Mouse (Mus musculus): Measurements from ENCODE around the gene Atg7. TPM values are rescaled to one million over a fixed set of nuclear protein-coding genes. Genes with fewer than 3 reads are reported as not detected.

Gene Atg7
- total RNA-seq, 2 experiments from 2014 or later: 7.9 to 9.0 TPM

DNA sequence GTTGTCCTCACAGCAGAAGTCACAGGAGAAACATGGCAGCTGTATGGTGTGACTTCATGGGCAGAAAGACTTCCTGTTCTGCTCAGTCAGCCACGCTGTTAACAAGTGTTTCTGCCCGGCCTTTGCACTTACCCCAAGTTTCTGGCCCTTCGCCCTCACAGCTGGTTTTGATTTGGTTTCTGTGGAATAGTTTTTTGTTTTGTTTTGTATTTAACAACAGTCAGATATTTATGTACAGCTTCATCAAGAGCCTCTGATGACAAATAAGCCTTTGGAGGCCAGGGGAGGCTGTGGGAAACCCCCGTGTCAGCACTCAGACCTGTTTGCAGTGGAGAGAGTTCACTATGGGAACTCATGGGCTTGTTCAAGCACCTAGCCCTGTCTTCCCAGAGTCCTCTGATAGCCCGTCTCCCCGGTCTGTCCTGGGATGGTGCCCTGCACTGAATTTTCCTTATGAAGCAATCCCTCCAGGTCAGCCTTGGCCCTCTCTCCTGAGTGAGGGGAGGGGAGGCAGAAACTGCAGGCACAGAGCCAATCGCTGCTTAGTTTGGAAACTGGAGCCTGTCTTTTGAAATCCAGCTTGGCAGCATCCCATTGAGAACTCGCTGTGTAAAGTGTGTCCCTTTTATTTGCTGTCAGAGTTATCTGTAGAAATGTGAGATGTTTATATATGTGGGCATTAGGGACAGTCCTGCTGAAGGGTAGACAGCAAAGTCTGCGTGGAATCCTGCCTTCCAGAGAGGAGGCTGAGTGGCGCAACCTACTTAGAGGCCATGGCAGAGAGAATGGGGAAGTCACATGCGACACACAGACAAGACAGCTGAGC lies 138.7 kb downstream of the Atg7 start:
- DNase-seq (ENCODE audit: low spot score): peak; percentile 92

DNA sequence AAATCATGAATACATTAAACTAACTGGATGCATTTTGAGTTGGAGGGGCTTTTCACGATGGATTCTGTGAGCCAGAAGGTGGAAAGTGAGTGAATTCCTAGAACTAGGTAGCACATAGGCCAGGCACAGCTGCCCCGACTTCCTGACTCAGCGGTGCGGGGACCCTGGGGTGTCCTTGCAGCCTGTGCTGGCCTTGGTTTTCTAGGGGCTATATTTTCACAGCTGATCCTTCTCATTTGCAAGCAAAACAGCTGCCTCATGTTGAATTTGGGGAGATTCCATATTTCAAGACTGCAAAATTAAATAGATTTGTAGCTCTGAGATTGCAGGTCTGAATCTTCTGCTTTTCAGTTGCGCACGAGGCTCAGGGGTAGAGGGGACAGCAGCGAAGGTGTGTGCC lies 139.6 kb downstream of the Atg7 start:
- no peak for DNase-seq (ENCODE audit: low spot score)

DNA sequence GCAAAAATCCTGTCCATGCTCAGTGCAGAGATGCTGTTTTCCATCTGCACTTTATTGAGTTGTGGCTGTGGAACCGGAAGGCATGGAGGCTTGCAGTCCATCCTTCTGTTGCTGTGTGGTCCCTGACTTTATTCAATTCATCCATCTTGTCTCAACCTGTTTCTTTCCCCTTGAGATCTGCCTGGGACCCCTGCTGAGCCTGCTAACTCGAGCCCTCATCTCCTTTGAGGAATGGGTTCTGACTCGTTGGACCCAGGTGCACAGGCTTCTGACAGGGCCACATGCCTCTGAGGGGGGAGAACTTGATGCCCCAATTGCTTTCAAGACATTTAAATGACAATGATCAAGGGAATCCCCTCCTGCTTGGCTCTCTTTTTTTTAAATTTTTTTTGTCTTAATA lies 143.6 kb downstream of the Atg7 start:
- DNase-seq (ENCODE audit: low spot score): no peak

DNA sequence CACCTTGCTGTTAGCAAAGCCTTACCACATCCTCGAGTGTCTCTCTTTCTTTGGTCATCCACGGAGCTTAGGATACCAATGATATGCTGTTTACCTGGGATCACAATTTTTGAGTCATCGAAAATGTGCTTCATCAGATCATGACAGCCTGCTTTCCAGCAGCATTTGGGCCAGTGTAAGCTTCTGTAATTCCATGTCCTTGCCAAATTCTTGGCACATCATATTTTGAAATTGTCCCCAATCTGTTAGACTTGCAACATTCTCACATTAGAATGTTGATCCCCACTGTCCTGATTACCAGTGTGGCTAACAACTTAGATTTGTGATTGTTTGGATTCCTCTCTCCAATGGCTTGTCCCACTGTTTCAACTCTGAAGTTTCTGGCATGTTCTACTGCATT lies 144.7 kb downstream of the Atg7 start:
- DNase-seq (ENCODE audit: low spot score): no peak

DNA sequence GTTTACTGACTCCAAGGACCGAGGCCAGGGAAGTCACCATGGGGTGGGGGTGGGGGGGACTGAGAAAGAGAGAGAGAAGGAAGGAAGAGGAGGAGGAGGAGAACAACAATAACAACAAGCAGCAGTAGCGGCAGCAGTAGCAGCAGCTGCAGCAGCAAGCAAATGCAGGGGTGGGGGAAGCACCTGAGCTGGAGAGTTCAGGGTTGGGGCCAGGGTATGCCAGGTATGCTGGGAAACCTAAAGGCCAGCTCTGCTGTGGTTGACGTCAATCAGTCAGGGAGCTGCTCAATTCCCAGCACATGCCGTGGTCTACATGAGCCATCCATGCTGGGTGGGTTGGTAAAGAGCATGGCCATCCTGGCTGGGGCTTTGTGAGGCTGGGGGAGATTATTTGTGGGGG lies 145.8 kb downstream of the Atg7 start:
- no peak for DNase-seq (ENCODE audit: low spot score)

DNA sequence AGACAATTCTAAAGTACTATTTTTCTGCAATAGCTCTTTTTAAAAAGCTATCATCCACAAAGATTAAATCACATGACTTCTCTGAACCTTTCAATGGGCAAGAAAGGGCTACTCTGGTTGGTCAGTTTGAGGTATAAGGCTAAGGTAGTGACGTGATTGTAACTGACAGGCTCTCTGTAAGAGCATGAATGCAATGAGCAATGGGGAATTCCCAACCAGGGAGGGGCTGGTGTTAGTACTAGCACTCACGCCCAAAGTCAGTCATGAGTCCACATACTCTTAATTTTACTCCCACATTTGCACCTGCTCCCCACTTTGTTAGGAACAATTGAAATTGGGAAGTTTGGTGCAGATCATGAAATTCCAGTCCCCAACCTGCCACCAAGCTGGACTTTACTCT lies 147.2 kb downstream of the Atg7 start:
- no peak for DNase-seq (ENCODE audit: low spot score)

DNA sequence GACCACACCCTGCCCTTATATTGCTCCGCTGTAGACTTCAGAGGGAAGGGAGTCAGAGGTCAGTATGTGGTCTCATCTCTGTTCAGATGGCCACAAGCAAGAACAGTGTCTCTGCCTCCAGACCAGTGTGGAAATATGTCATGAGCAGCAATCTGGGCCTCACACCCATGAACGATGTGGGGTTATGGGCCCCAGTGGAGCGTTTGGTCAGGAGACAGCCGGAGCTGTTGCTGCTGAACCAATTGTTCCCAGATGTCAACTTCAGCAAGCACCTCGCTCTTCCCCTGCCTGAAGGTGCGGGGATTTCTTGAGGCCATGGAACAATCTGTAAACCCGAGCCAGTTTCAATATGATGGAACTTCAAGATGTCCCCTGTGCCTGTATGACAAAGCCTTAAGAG lies 148.0 kb downstream of the Atg7 start:
- no peak for DNase-seq (ENCODE audit: low spot score)

DNA sequence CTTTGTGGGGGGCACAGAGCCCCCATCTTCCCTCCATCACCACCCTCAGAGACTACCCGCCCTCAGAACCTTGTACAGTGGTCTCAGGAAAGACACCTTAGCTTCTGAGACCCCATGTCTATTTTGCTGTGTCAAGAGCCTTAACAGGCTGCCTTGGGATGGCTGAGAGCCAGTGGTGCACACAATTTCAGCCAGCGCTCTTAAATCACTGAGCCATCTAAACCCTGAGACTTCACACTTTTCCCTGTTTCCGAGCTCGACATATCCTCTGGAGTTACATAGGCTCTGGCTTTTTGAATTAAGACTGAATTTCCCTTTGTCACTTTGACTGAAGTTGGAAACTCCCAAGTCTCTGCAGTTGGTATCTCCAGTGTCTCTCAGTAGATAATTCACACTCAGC lies 148.9 kb downstream of the Atg7 start:
- no peak for DNase-seq (ENCODE audit: low spot score)

DNA sequence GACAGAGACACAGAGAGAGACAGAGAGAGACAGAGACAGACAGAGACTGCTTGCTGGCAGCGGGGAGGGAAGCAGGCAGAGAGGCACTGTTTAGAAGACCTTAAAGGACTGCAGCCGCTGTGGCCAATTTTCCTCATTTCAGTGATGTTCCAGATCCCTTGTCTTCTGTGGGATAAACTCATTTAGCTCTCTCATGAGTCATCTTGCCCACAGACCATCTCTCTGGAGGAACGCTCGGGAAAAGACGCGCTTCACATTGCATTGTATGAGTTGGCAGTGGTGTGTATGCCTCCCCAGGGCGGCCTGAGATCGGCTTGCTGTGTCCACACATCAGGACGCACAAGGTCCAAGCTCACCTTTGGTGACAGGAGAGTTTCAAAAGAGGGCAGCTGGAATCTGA lies 151.8 kb downstream of the Atg7 start:
- DNase-seq (ENCODE audit: low spot score): no peak

DNA sequence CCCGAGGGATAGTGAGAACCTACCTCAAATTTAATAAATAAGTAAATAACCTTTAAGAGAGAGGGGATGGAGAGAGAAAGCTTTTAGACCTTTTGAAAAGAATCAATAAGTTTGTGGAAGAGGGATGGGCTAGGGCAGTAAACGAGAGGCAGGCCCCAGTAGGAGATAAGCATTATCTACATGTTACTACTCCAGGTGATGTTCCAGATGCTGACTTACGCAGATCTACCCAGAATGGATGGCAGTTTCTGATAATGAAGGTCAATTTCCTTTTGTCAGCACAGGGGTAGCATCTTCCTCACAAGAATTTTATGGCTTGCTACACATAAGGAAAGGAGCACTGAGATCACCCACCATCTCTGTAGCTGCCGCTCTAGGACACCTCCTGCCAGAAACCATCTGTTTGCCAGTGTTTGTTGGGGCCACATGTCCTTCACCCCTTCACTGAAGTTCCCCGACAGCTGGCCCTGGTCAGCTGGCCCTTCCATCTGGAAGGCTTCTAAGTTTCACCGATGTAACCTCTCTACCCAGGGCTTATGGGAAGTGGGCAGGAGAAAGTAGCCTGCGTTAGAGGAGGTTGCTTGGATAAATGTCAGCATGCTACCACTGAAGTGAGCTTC lies 152.9 kb downstream of the Atg7 start:
- no peak for DNase-seq (ENCODE audit: low spot score)

DNA sequence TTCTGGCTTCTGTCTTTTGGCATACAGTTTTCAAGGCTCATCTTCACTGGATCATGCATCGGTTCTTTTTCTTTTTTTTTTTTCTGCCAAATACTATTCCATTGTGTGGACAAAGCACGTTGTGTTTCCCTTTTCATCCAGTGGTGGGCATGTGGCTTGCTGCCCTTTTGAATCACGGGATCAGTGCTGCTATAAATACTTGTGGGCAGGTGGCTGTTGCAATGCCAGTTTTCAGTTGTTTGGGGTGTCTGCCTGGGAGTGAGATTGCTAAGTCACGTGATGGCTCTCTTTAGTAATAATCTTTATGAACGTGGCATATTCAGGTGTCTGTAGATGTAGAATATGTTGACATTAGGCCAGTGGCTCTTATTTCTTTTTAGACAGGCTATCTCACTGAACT lies 155.0 kb downstream of the Atg7 start:
- DNase-seq (ENCODE audit: low spot score): no peak

DNA sequence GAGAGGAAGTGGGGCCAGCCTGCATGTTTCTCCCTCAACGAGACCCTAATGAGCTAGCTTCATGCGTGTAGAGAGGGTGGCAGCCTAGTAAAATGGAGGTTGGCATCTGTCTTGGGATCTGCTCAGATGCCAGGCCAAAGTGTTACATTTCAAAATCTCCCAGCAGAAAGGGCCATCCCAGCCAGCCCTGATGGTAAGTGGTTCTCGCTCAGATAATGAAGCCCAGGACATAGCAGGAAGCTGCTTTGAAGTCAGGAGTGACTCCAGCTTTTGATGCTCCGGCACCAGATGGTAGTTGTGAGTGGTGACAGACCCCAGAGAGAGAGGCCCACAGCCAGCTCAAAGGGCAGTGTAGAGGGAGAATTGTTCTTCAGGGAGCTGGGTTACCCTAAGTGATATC lies 155.8 kb downstream of the Atg7 start:
- DNase-seq (ENCODE audit: low spot score): no peak

DNA sequence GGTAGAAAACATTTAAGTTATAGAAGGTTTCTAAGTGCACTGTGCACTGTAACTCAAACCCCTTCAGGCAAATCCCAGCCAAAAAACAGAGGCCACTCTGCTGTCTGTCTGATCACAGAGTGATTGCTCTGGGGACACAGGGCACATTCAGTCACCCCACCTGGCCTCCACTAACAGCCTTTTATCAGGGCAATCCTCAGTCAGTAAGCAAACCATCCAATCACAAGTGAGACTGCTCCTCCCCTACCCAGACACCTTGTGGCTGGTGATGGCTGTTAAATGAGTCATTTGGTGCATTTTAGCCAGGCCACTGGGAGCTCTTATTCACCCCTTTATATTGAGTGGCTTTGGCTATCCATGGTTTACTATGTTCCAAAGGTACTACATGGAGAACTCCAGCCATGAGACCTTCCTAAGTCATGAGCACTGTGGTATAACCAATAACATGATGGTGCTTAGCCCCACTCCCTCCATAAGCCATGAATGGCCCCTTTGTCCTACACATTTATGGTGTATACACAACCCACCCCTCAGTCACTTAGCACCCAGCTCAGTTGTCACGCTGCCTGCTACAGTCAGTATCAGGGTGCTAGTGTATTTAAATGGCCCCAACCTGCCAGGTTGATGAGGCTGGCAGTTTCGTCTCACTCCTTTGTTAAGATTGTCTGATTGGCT lies 157.5 kb downstream of the Atg7 start:
- DNase-seq (ENCODE audit: low spot score): no peak

DNA sequence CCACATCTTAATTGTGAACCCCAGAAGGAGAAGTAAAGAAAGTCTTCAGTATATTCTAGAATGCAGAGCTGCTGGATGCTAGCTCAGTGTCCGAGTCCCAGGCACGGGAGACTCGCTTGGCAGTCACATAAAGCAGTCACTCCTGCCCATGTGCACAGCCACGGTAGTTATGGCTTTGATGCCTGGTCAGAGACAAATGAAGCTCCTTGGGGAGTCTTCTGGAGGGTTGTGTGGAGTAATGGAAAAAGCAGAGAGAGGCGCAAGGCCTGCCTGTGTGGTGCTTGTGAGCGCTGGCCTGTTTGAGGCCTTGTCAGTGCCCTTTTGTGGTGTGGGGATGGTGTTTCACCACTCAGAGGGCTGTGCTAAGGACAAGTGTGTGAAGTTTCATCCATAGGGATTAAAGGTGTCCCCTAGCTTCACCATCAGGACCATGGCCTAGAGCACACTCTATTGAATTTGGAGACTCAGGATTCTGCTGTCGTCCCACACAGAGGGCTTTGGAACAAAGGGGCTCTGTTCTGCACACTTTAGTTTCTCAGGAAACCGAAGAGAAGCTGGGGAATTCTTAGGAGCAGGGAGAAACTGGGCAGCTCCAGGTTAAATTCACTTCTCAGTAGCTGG lies 161.1 kb downstream of the Atg7 start:
- DNase-seq (ENCODE audit: low spot score): no peak

DNA sequence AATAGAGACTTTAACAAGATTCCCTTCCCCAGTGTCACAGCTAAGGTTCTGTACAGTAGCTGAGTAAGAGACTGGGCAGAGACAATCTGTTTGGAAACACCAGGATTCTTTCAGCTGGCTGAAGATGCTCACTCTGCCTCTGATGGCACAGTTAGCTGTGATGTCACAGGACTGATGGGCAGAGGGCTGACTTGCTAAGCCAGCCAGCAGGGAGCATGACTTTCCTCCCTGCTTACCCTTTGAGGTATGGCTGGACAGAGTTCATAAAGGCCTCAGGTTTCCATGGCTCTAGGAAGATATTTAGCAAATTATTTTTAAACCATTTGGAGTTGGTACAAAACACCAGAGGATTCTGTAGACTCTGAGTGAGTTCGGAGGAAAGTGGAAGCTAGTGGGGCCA lies 162.0 kb downstream of the Atg7 start:
- peak; percentile 74 for DNase-seq (ENCODE audit: low spot score)

DNA sequence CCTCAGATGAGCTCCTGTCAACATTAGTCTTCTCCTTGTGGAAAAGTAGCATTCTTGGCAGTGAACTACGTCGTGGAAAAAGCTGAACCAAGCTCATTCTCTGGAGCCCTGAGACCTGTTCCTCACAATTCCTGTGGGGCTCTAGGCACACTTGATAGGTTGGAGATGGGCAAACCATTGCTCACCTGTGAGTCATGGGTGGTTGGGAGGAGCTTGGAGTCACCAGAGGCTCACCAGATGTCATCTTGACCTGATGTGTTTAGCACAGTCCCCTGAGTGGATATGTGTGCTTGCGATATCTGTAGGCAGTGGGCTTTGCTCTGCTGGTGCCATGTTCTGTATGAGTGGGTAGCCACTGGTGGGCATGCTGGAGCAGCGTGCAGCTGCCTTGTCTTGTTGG lies 163.0 kb downstream of the Atg7 start:
- DNase-seq (ENCODE audit: low spot score): no peak

DNA sequence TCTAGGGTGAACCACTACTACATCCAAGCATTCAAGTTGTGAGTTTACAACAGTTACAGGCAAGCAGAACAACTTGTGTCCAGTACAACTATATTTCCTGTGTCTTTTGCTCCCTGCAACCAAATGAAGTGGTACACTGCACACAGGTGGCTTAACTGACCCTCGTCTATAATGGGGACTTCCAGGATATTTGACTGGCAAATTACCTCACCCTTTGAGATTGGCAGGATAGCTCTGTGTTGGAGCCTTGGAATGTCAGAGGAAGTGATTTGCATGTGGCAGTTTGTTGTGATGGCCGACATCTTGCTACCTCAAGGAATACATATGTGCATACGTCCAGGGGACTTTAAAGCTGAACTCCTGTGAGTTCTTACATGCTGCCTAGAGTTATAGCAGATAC lies 164.6 kb downstream of the Atg7 start:
- DNase-seq (ENCODE audit: low spot score): no peak

DNA sequence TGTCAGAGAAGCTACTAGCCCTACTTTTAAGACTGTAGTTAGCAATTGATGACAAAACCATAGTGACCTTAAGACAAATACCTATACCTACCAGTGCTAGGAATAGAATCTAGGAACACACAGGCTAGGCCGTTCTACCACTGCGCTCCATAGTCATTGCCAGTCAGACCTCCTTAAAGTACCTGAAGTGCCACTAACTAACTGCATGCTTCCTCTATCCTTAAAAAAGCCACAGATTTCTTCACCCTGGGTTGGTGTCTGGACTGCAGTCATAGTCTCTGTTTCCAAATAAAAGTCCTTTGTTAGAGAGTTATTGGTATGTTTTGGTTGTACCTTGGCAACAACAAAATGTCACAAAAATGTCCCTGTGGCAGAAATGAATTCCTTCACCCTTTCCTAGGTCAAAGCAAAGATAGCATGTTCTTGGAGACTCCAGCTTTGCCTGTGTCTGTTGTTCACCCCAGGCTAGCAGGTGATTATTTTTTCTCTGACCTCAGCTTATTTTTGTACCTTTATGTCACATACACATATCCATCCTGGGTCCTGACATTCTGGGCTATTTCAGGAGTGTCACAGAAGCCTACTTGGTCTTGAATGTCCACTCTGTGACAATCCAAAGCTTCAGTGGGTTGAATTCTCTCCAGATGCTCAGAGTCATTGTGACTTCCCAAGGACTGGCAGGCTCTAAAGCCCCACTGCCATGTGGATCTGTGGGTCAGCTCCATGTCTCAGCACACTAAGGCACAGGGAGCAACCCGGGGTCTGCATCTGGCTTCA lies 165.9 kb downstream of the Atg7 start:
- DNase-seq (ENCODE audit: low spot score): peak; percentile 55

DNA sequence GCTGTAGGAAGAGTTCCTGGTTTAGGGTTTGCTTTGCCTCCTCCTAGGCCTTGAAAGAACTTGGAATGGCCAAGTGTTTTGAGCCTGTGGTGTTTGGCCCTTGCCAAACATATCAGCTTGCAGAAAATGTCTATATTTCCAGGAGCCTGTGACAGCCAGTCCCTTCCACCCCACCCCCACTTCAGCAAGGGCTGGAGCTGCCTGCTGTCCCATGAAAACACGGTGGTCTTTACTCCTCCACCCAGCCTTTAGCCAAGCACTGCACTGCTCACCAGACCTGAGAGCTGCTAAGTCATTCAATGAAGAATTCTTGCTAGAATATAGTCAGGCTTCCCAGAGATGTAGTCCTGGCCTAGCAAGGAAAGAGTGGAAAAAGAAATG lies 166.5 kb downstream of the Atg7 start:
- peak; percentile 40 for DNase-seq (ENCODE audit: low spot score)

DNA sequence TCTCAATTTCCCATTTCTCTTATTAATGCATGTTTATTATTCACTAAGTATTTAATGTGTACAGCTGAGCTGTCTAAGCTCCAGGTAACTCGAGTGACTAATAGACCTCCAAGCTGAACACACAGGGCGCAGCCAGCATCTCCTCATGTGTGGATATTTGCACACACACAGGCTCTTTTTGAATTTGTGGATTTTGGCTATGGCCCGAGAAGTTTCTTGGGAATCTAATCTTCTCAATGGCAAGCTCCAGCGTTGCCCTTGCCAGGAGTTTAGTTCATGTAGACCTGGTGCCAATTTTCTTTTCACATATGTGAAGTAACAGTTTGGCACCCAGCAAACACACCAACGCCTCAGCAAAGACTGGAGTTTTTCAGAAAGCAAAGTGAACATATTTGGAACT lies 169.4 kb downstream of the Atg7 start:
- DNase-seq (ENCODE audit: low spot score): peak; percentile 83

DNA sequence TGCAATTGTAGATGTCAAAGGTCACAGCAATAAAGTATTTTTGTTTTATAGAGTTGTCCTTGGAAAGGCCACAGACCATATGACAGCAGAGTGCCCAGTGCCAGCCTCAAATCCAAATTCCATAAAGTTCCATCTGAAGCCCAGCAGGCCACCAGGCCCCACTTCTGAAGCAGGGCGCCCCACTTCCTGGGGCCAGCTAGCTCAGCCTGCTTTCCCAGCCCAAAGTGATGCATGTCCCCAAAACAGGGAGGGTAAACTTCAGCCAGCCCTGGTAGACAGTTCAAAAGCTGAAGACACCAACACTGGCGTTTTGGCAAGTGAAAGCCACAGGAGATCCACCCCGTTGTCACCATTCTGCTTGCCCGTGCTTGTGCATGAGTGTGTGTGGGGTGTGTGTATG lies 169.9 kb downstream of the Atg7 start:
- DNase-seq (ENCODE audit: low spot score): no peak

All from gastrocnemius, adult 18-20 months (tissue).